Mouse (Mus musculus): ENCODE data around the gene Tub. TPM values are rescaled to one million over a fixed set of nuclear protein-coding genes. Genes with fewer than 3 reads are reported as not detected.

Tub gene
- polyA plus RNA-seq (2015; fragmentation: Nextera tagmentation; extraction: Ambion mirVana) = 57.0 and 63.1 TPM in 2 replicates

DNA sequence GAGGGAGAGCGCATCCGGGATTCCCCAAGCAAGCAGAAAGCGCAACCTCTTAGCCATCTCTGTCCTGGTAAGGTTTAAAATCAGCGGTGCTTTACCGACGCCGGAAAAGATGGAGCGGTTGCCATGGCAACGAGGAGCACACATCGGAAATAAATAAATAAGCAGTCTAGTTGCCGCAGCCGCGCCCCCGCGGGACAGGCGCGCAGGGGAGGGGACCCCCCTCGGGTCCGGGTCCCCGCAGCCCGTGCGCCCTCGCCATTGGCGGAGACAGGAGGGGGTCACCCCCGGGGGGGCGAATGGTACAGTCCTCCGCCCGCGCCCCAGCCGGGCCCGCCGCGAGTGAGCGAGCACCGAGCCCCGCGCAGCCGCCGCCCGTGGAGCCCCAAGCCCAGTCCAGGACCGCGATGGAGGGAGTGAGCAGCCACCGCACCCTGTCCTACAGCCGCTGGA, at the start of gene Tub:
TSS of gene Tub (plus strand) at position 27 of the 450 bp plus-strand sequence.
- Histone ChIP-seq H3K9ac (peak within 1 kb of the TSS; percentile 74), H3K36me3 (replicated peaks) (no peaks in the 10 kb centered on the region; the same call in 1 of the 2 replicates), H3K27me3 (replicated peaks) (peaks cover 23% of the 10 kb centered on the region), H3K4me3 (peak within 1 kb of the TSS; percentile 79), H3K9me3 (no peaks in the 10 kb centered on the region), H3K27ac (peak within 1 kb of the TSS; percentile 84), H3K4me2 (peak within 1 kb of the TSS; percentile 86), H3K4me1 (peaks cover 20% of the 10 kb centered on the region)
- ATAC-seq (replicated peaks) = peak; percentile 87
- 1% methylated on average over 44 of the region's 44 CpGs for WGBS

DNA sequence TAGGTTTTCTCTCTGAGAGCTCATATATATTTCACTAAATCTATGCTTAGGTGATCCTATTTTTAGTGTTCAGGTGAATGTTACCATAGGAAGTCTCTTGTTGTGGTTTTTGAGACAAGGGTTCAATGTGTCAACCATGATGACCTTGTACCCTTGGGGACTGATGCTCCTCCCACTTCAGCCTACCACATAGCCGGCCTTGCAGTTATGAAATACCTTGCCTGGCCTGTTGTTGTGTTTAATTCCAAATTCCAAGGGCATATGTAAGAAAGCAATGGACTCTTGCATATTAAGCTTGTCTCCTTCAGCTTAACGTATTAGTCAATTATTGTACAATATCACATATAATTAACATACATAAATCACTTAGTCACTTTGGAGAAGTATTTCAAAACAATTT, 46.2 kb upstream of the Tub start:
- H3K36me3 ChIP-seq (replicated peaks) = no peaks in the 10 kb centered on the region
- no peaks in the 10 kb centered on the region for H3K9me3 ChIP-seq
- 85% methylated on average over 2 of the region's 2 CpGs for WGBS
- H3K9ac ChIP-seq = no peak overlapping the region
- H3K4me3 ChIP-seq = no peak overlapping the region
- ATAC-seq (replicated peaks) = no peak
- H3K4me1 ChIP-seq = no peaks in the 10 kb centered on the region
- H3K27ac ChIP-seq = no peak overlapping the region
- H3K4me2 ChIP-seq = no peak overlapping the region
- H3K27me3 ChIP-seq (replicated peaks) = no peaks in the 10 kb centered on the region

- H3K4me2 ChIP-seq = no peak overlapping the region
- H3K4me1 ChIP-seq = no peaks in the 10 kb centered on the region
- H3K9me3 ChIP-seq = no peaks in the 10 kb centered on the region
- no peaks in the 10 kb centered on the region for H3K27me3 ChIP-seq (replicated peaks)
- H3K4me3 ChIP-seq = no peak overlapping the region
- ATAC-seq (replicated peaks) = no peak
- no peak overlapping the region for H3K27ac ChIP-seq
- no peak overlapping the region for H3K9ac ChIP-seq
- 76% methylated on average over 4 of the region's 4 CpGs for WGBS
- H3K36me3 ChIP-seq (replicated peaks) = no peaks in the 10 kb centered on the region
These were observed 23.1 kb upstream of the Tub start for GRCm38 (mm10) chr7:108927043-108927442.

GRCm38 (mm10) chr7:108928280-108929188, 21.6 kb upstream of the Tub start:
- no peaks in the 10 kb centered on the region for H3K36me3 ChIP-seq (replicated peaks)
- no peak overlapping the region for H3K9ac ChIP-seq
- no peaks in the 10 kb centered on the region for H3K4me1 ChIP-seq
- ATAC-seq (replicated peaks) = no peak
- H3K27ac ChIP-seq = no peak overlapping the region
- H3K4me3 ChIP-seq = no peak overlapping the region
- no peaks in the 10 kb centered on the region for H3K9me3 ChIP-seq
- no peak overlapping the region for H3K4me2 ChIP-seq
- no peaks in the 10 kb centered on the region for H3K27me3 ChIP-seq (replicated peaks)
- 78% methylated on average over 11 of the region's 11 CpGs for WGBS

GRCm38 (mm10) chr7:108929726-108930393, 20.3 kb upstream of the Tub start, which contains the start of gene Nlrp10:
Nlrp10 (minus strand) TSS chr7:108930178.
- Histone ChIP-seq H3K4me3 (no peak within 1 kb of the TSS), H3K9me3 (no peaks in the 10 kb centered on the region), H3K9ac (no peak within 1 kb of the TSS), H3K4me1 (peaks cover under 1% of the 10 kb centered on the region), H3K27me3 (replicated peaks) (no peaks in the 10 kb centered on the region), H3K4me2 (no peak within 1 kb of the TSS), H3K36me3 (replicated peaks) (no peaks in the 10 kb centered on the region), H3K27ac (no peak within 1 kb of the TSS)
- no peak for ATAC-seq (replicated peaks)
- WGBS = 80% methylated on average over 6 of the region's 6 CpGs

DNA sequence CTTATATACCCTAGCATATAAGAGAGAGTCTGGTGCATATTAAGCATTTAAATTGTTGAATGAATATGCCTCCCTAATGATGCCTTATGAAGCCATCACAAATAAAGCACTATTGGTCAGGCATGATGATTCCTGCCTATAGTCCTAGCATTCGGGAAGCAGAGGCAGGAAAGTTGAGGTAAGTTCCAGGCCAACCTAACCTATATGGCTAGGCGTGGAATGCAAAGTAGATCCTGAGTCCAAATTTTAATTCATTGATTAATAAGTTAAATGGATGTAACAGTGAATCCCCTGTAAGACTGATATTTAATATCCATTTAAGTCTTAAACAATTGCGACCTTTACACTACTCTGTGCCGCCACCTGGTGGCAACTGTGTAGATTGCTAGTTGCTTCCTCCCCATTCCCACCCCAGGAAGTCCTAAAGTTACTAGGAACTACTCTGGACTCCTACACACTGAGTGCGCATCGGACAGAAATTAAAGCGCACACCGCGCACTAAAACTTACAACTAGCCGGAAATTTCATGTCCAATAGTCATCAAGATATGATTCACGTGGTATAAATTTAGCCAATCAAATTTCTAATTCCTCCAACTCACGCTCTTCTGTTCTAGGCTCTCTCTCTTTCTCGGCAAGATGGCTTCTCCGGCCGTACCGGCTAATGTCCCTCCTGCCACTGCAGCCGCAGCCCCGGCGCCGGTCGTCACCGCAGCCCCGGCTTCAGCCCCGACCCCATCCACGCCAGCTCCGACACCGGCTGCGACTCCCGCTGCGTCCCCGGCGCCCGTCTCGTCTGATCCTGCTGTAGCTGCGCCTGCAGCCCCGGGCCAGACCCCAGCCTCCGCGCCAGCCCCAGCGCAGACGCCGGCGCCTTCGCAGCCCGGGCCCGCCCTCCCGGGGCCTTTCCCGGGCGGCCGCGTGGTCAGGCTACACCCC, 16.1 kb upstream of the Tub start, which contains the start of gene Eif3f:
TSS of gene Eif3f (plus strand) at position 624 of the 938 bp plus-strand sequence.
- peak within 1 kb of the TSS; percentile 87 for H3K9ac ChIP-seq
- ATAC-seq (replicated peaks) = peak; percentile 97
- peaks cover 20% of the 10 kb centered on the region for H3K4me1 ChIP-seq
- H3K9me3 ChIP-seq = no peaks in the 10 kb centered on the region
- H3K4me2 ChIP-seq = peak within 1 kb of the TSS; percentile 69
- peaks cover 15% of the 10 kb centered on the region for H3K36me3 ChIP-seq (replicated peaks)
- 2% methylated on average over 50 of the region's 50 CpGs for WGBS
- H3K27me3 ChIP-seq (replicated peaks) = no peaks in the 10 kb centered on the region
- H3K4me3 ChIP-seq = peak within 1 kb of the TSS; percentile 67
- peak within 1 kb of the TSS; percentile 89 for H3K27ac ChIP-seq

DNA sequence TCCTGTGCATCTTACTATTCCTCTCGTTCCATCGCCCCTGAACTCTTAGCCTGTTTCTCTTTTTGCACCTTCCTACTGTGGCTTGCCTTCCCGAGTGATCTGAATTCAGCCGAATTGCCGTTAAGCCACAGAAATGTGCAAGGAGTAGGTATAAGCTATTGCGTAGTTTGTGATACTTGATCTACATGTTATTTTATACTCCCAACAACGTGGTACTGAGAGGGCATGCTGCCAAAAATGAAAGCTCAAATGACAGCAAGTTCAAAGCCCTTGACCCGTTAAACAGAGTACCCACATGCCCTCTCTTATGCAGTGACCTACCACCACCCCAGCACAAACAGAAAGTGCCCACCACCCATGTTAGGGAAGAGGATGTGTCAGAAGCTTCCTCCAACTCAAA, 15.3 kb upstream of the Tub start:
- 7% methylated on average over 8 of the region's 8 CpGs for WGBS
- Histone ChIP-seq H3K4me3 (peak overlapping the region; percentile 67), H3K9ac (peak overlapping the region; percentile 87), H3K27me3 (replicated peaks) (no peaks in the 10 kb centered on the region), H3K4me1 (peaks cover 20% of the 10 kb centered on the region), H3K27ac (peak overlapping the region; percentile 89), H3K36me3 (replicated peaks) (peaks cover 22% of the 10 kb centered on the region), H3K9me3 (no peaks in the 10 kb centered on the region), H3K4me2 (peak overlapping the region; percentile 69)
- peak; percentile 5; the same call in 1 of the 2 replicates for ATAC-seq (replicated peaks)

GRCm38 (mm10) chr7:108935411-108935810, 14.7 kb upstream of the Tub start:
- 0 out of 2 replicates have a peak overlapping the region, but pooled peaks have one; percentile 7 for H3K9ac ChIP-seq
- H3K4me2 ChIP-seq = peak overlapping the region; percentile 69
- peak overlapping the region; percentile 67 for H3K4me3 ChIP-seq
- no peaks in the 10 kb centered on the region for H3K27me3 ChIP-seq (replicated peaks)
- peaks cover 20% of the 10 kb centered on the region for H3K4me1 ChIP-seq
- ATAC-seq (replicated peaks) = no peak
- no peaks in the 10 kb centered on the region for H3K9me3 ChIP-seq
- H3K27ac ChIP-seq = no peak overlapping the region
- H3K36me3 ChIP-seq (replicated peaks) = peaks cover 28% of the 10 kb centered on the region
- 86% methylated on average over 7 of the region's 7 CpGs for WGBS

DNA sequence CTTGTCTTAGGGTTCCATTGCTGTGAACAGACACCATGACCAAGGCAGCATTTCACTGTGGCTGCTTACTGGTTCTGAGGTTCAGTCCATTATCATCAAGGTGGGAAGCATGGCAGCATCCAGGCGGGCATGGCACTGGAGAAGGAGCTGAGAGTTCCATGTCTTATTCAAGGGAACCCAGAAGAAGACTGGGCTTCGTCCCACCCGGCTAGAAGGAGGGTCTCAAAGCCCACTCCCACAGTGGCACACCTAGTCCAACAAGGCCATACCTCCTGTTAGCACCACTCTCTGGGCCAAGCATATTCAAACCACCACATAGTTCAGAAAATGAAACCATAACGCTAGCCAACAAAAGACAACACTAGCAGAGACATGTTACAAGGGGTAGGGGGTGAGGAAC, 13.5 kb upstream of the Tub start:
- Histone ChIP-seq H3K27me3 (replicated peaks) (no peaks in the 10 kb centered on the region), H3K4me2 (no peak overlapping the region), H3K4me1 (peaks cover 20% of the 10 kb centered on the region), H3K4me3 (no peak overlapping the region), H3K36me3 (replicated peaks) (peaks cover 39% of the 10 kb centered on the region), H3K9ac (no peak overlapping the region), H3K27ac (no peak overlapping the region), H3K9me3 (no peaks in the 10 kb centered on the region)
- no peak for ATAC-seq (replicated peaks)
- WGBS = 93% methylated on average over 4 of the region's 4 CpGs

DNA sequence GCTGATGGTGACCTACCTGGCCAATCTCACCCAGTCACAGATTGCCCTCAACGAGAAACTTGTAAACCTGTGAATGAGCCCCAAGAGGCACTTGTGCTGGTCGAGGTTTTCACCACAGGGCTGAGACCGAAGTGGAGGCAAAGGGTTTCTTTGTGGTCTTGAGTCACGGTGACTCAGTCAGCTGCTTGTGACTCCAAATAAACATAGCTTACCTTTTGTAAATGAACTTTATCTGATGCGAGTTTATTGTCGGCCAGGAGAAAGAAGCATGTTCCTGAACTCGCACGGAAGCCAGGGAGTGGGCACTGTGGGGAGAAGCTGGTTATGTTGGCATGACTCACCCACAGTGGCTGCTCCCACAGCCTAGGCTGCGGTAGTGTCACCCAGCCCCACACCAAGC, 8.7 kb upstream of the Tub start:
- no peak overlapping the region for H3K4me2 ChIP-seq
- H3K4me3 ChIP-seq = no peak overlapping the region
- H3K9me3 ChIP-seq = no peaks in the 10 kb centered on the region
- H3K27me3 ChIP-seq (replicated peaks) = no peaks in the 10 kb centered on the region
- no peak for ATAC-seq (replicated peaks)
- WGBS = 95% methylated on average over 9 of the region's 9 CpGs
- H3K36me3 ChIP-seq (replicated peaks) = peaks cover 48% of the 10 kb centered on the region
- no peak overlapping the region for H3K27ac ChIP-seq
- H3K9ac ChIP-seq = no peak overlapping the region
- H3K4me1 ChIP-seq = peaks cover 4% of the 10 kb centered on the region

DNA sequence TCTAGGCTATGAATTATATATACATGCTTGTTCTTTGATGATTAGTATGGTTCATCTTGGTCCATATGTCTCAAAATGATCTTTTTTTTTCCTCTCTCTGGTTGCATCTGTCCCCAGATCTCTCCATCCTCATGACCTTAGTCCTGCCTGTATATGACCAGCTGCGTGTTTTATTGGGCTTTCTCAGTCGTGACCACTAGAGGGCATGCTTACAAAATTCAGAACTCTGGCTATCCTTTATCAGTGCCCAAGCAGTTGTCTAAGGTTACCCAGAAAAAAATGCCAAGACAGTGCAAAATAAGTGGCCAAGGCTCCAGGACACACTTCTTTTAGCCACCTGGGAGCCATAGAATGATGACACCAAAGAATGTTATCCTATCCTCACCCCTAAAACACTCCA, 6.1 kb upstream of the Tub start:
- ATAC-seq (replicated peaks) = peak; percentile 72
- H3K4me3 ChIP-seq = no peak overlapping the region
- WGBS = 3% methylated on average over 2 of the region's 2 CpGs

More for the DNA sequence above, 6.1 kb upstream of the Tub start:
- 0 out of 2 replicates have a peak, but pooled peaks cover under 1% of the 10 kb centered on the region for H3K27me3 ChIP-seq (replicated peaks)
- H3K4me2 ChIP-seq = no peak overlapping the region
- peaks cover 34% of the 10 kb centered on the region for H3K36me3 ChIP-seq (replicated peaks)
- no peak overlapping the region for H3K27ac ChIP-seq
- no peaks in the 10 kb centered on the region for H3K9me3 ChIP-seq
- no peak overlapping the region for H3K9ac ChIP-seq
- H3K4me1 ChIP-seq = no peaks in the 10 kb centered on the region

All from midbrain, embryonic 15.5 days (tissue).